Mouse (Mus musculus) hematopoietic multipotent progenitor cell, adult 10-12 weeks (in vitro differentiated cells): ENCODE measurements around the gene Atp6v1a. TPM values are rescaled to one million over a fixed set of nuclear protein-coding genes. Genes with fewer than 3 reads are reported as not detected.

Experiments
- polyA plus RNA-seq: library from polyadenylated mRNA; stranded (reverse); fragments of >175 nt; gene quantifications from 2 replicates; pipeline ENCODE4 v1.2.3, GENCODE M21; 2012; ENCODE audit warnings: low replicate concordance

Gene Atp6v1a
- 1.6 and 4.2 TPM in 2 replicates for polyA plus RNA-seq

GRCm38 (mm10) chr16:44139536-44140185 lies at the start of gene Atp6v1a, which contains the start of gene Naa50:
Atp6v1a (minus strand) TSS chr16:44139705.
Naa50 (plus strand) TSS chr16:44139830.

GRCm38 (mm10) chr16:44173155-44173941 lies 33.8 kb upstream of the Atp6v1a start, which contains the start of gene Usf3:
Usf3 (plus strand) TSS chr16:44173246.

GRCm38 (mm10) chr16:44063025-44063894 lies 76.2 kb downstream of the Atp6v1a start, which contains the start of gene Gramd1c:
Gramd1c (minus strand) TSS chr16:44063345.

Other genes with a start within 250 kb of the Atp6v1a start
- gene Ccdc191, start 249.9 kb downstream of the Atp6v1a start, polyA plus RNA-seq = 1.3 and 2.6 TPM in 2 replicates
- 2.0 and 6.8 TPM in 2 replicates for gene Qtrt2, start 212.9 kb downstream of the Atp6v1a start, polyA plus RNA-seq
- 11.7 and 13.5 TPM in 2 replicates for gene Zdhhc23, start 159.9 kb downstream of the Atp6v1a start, polyA plus RNA-seq
- gene Gramd1c, start 76.4 kb downstream of the Atp6v1a start, polyA plus RNA-seq = 0.17 and 0.53 TPM in 2 replicates
- 13.7 and 18.7 TPM in 2 replicates for gene Naa50, start 125 bp upstream of the Atp6v1a start, polyA plus RNA-seq
- 6.7 and 10.0 TPM in 2 replicates for gene Usf3, start 33.5 kb upstream of the Atp6v1a start, polyA plus RNA-seq
- gene Sidt1, start 193.5 kb upstream of the Atp6v1a start, polyA plus RNA-seq = 29.7 and 89.7 TPM in 2 replicates
- gene Spice1, start 207.4 kb upstream of the Atp6v1a start, polyA plus RNA-seq = 4.8 and 6.5 TPM in 2 replicates